Mouse (Mus musculus) bone marrow, adult 2 months (tissue): ENCODE results near the gene Lrrfip2.

Experiments
- CTCF ChIP-seq: fragments of 200-500 bp; IDR thresholded peaks from 2 replicates; pipeline ENCODE4 v1.5.1; 2011; ENCODE audit warnings: low read length, control low read depth; ENCODE audit not compliant: control insufficient read depth, insufficient read depth
- POLR2A ChIP-seq: fragments of 200-500 bp; IDR thresholded peaks from 2 replicates; pipeline ENCODE4 v1.6.1; 2011; ENCODE audit warnings: low read depth, mild to moderate bottlenecking, control low read depth, low read length, borderline replicate concordance; ENCODE audit not compliant: control insufficient read depth

GRCm38 (mm10) chr9:111096419-111097326, 20.7 kb upstream of the Lrrfip2 start:
- no peak for TF ChIP-seq CTCF
- TF ChIP-seq POLR2A: no peak
